Mouse (Mus musculus): ENCODE measurements around the gene Nrxn1.

DNA sequence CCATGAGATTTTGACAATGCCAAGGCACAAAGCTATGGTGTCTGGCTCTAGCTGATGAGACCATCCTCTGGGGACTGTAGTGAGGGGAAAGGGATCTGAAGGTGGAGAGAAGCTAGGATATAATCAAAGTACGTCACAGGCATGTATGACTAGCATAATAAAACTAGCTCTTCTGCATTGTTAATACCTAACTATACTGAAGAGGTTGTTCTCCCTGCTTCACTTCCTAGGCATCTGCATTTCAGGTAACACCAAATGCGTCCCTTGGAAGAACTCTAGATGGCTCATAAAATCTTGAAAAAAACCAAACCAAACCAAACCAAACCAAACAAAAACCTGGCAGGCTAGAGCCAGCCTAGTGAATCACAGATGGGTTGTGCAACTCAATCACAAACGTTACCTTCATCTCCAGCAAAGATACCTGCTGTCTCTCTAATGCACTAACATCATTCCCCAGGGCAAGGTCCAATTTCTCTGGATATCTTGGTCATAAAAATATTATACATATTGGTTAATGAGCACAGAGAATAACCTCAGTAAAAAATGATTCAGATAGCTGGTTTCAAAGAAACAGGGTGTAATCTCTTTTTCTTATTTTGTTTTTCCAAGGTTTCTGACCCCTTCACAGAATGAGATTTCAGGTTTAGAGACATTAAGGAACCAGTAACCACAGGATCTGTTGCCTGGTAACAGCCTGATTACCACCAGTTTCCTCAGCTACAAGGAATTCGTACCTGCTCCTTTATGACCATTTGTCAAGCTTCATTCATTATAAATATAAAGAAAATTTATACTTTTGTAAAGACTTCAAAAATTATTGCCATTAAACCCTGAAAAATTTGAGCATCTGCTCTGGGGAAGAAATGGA, 256.5 kb downstream of the Nrxn1 start:
- TF ChIP-seq TAL1 (conservative IDR thresholded peaks at IDR 0.05; ENCODE audit: low read depth, low read length), result no peak
- TF ChIP-seq CTCF (IDR thresholded peaks at IDR 0.05; ENCODE audit: low read depth, low read length), result no peak
- no peak for TF ChIP-seq GATA1 (IDR thresholded peaks at IDR 0.05; ENCODE audit: borderline replicate concordance, low read length)
- no peak for TF ChIP-seq POLR2AphosphoS5 (IDR thresholded peaks at IDR 0.05; ENCODE audit: insufficient replicate concordance, low read depth, low read length)
- TF ChIP-seq GATA2 (IDR thresholded peaks at IDR 0.05; ENCODE audit: borderline replicate concordance, low read depth, low read length), result no peak

Measured in G1E (cell line).